Mouse (Mus musculus): ENCODE data around the gene Rif1.

GRCm38 (mm10) chr2:52068641-52069040 is 4.0 kb upstream of the Rif1 start:
- TF ChIP-seq CTCF (IDR thresholded peaks at IDR 0.05; ENCODE audit: extremely low read depth, insufficient read depth, low read length), result no peak
- TF ChIP-seq POLR2A (IDR thresholded peaks at IDR 0.05; ENCODE audit: extremely low read depth, insufficient read depth, low read length), result no peak

Measured in cortical plate, adult 2 months (tissue).